Mouse (Mus musculus) A20 (cell line): ENCODE results near the gene Tinf2.

Experiments
- DNase-seq: peaks from one replicate; pipeline ENCODE4 v3.0.0-alpha.2; 2011; ENCODE audit warnings: low read depth, low spot score

Gene Tinf2

DNA sequence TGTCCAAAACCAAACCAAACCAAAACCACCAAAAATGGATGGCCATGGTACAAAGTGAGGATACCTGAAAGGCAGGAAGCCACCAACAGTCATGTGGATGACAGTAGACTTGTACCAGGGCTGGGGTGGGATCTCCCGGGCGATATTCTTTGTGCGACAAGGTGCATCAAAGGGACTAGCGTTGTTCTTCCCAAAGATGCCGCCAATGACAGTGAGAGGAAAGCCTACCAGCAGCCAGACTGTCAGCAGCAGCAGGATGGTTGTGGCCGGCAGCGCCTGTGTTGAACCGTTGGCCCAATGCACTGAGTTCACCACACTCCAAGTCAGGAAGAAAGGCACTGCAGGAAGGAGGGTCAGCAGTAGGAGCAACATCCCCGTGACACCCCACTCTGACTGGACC, 43.8 kb downstream of the Tinf2 start, which contains the start of gene Gm49378:
Gene Gm49378, minus strand, starts transcription at position 101 of the 400 bp plus-strand sequence.
- no peak for DNase-seq

DNA sequence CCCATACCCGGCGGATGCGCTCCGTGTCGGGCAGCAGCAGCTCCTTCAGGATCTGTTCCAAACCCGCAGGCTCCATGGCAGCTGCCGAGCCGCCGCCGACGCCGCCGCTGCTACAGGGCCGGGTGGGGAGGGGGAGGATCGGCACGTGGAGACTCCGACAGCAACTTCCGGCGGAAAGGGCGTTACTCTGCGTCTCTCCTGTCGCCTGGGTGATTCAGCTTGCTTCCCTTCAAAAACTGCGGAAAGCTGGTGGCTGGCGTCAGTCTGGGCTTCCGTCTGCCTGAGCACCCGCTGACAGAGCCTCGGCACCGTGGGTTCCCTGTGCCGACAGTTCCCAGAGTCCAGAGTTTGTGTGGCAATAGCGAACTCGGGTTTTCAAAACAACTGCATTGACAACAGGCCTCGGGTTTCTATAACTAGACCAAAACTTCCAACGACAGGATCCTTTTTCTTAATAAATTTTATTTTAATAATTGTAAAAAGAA, 46.1 kb downstream of the Tinf2 start, which contains the start of gene Ipo4:
Gene Ipo4, minus strand, starts transcription at position 435 of the 485 bp plus-strand sequence.
- peak; percentile 87 for DNase-seq

GRCm38 (mm10) chr14:55634874-55635522, 46.6 kb downstream of the Tinf2 start:
- DNase-seq = peak; percentile 47

DNA sequence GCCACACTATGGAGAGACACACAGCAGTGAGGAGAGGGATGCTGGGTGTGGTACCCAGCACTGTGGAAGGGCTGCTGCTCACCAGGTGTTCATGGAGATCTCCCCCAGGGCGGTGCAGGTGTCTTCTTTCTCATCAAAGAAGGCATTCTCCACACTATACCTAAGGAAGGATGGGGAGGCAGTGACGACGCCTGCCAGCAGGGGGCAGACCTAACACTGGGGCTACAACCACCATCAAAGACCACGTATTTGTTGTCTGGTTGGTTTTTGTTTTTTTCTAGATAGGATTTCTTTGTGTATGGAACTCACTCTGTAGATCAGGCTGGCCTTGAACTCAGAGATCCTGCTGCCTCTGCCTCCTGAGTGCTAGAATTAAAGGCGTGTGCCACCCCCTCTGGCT, 52.3 kb downstream of the Tinf2 start:
- peak; percentile 56 for DNase-seq

GRCm38 (mm10) chr14:55628077-55628827, 53.4 kb downstream of the Tinf2 start:
- no peak for DNase-seq
